Mouse (Mus musculus) forebrain, embryonic 14.5 days (tissue): ENCODE data around the gene Map3k12. TPM values are rescaled to one million over a fixed set of nuclear protein-coding genes. Genes with fewer than 3 reads are reported as not detected.

Experiments used
- ATAC-seq: fragments of 200-750 bp; cut with Nextera tagmentation; 2 replicates; pipeline ENCODE4 v1.8.0; 2017; ENCODE audit warnings: mild to moderate bottlenecking, moderate library complexity
- DNase-seq: peaks from one replicate; pipeline ENCODE4 v3.0.0-alpha.2; 2015; ENCODE audit warnings: low spot score
- H3K27ac ChIP-seq: fragments of 300-500 bp; sonication (generic); 2 replicates; pipeline ENCODE4 v1.5.1; 2014; ENCODE audit warnings: low read depth, mild to moderate bottlenecking, control low read depth, low read length, moderate library complexity
- H3K27me3 ChIP-seq: fragments of 300-500 bp; sonication (generic); replicated peaks from 2 replicates; pipeline ENCODE4 v1.6.1; 2014; ENCODE audit warnings: low read length, control low read depth, mixed read lengths; ENCODE audit not compliant: control insufficient read depth, insufficient read depth
- H3K36me3 ChIP-seq: fragments of 300-500 bp; sonication (generic); 2 replicates; pipeline ENCODE4 v1.6.1; 2014; ENCODE audit warnings: low read length, control low read depth; ENCODE audit not compliant: control insufficient read depth, insufficient read depth
- H3K4me1 ChIP-seq: fragments of 300-500 bp; sonication (generic); 2 replicates; pipeline ENCODE4 v1.6.1; 2014; ENCODE audit warnings: antibody characterized with exemption, low read length, control low read depth; ENCODE audit not compliant: control insufficient read depth, insufficient read depth
- H3K4me2 ChIP-seq: fragments of 300-500 bp; sonication (generic); 2 replicates; pipeline ENCODE4 v1.6.1; 2014; ENCODE audit warnings: mild to moderate bottlenecking, control low read depth, low read length
- H3K4me3 ChIP-seq: fragments of 300-500 bp; sonication (generic); 2 replicates; pipeline ENCODE4 v1.5.1; 2014; ENCODE audit warnings: low read depth, low read length, control low read depth
- H3K9ac ChIP-seq: fragments of 300-500 bp; sonication (generic); 2 replicates; pipeline ENCODE4 v1.6.1; 2014; ENCODE audit warnings: mild to moderate bottlenecking, low read length, control low read depth, moderate library complexity
- H3K9me3 ChIP-seq: fragments of 300-500 bp; sonication (generic); replicated peaks from 2 replicates; pipeline ENCODE4 v1.6.1; 2016; ENCODE audit warnings: low read length, control low read depth, mixed read lengths; ENCODE audit not compliant: control insufficient read depth
- WGBS: fragments of 180-500 bp; shearing (Covaris S2); extraction: QIAGEN DNeasy Blood & Tissue Kit; methylation state at CpG from one replicate; pipeline ENCODE4 v1.1.7; 2014; 5-methylcytosine and 5-hydroxymethylcytosine counted together
- polyA plus RNA-seq: library from polyadenylated mRNA; unstranded; fragments of >200 nt; fragmentation: Nextera tagmentation; extraction: Ambion mirVana; gene quantifications from 2 replicates; pipeline ENCODE4 v1.2.1, GENCODE M21; 2014

Gene Map3k12
- polyA plus RNA-seq, 1 experiment from 2014 or later, result 28.6 TPM

GRCm38 (mm10) chr15:102524892-102525485 lies 8.1 kb upstream of the Map3k12 start, which contains the start of gene Npff:
Gene Npff (minus strand): TSS chr15:102524942.
- DNase-seq (peak; percentile 85), ATAC-seq (peak; percentile 40; the same call in 1 of the 2 replicates)
- 4% methylated on average over 3 of the region's 3 CpGs for WGBS
- Histone ChIP-seq H3K4me1 (no peaks in the 10 kb centered on the region), H3K36me3 (peaks cover 63% of the 10 kb centered on the region), H3K27ac (0 out of 2 replicates have a peak within 1 kb of the TSS, but pooled peaks have one; percentile 14), H3K4me2 (no peak within 1 kb of the TSS), H3K4me3 (no peak within 1 kb of the TSS), H3K27me3 (no peaks in the 10 kb centered on the region), H3K9ac (no peak within 1 kb of the TSS), H3K9me3 (no peaks in the 10 kb centered on the region)

GRCm38 (mm10) chr15:102521480-102521879 lies 4.6 kb upstream of the Map3k12 start:
- H3K27me3 ChIP-seq, result no peaks in the 10 kb centered on the region
- no peaks in the 10 kb centered on the region for H3K9me3 ChIP-seq
- peaks cover 40% of the 10 kb centered on the region for H3K36me3 ChIP-seq
- no peak for ATAC-seq
- H3K4me2 ChIP-seq, result no peak overlapping the region
- no peak overlapping the region for H3K4me3 ChIP-seq
- no peaks in the 10 kb centered on the region for H3K4me1 ChIP-seq
- H3K27ac ChIP-seq, result no peak overlapping the region
- no peak for DNase-seq
- WGBS, result 80% methylated on average over 4 of the region's 4 CpGs
- no peak overlapping the region for H3K9ac ChIP-seq

- Histone ChIP-seq H3K4me3 (no peak overlapping the region), H3K4me1 (peaks cover 7% of the 10 kb centered on the region), H3K9me3 (no peaks in the 10 kb centered on the region), H3K36me3 (peaks cover 36% of the 10 kb centered on the region), H3K27me3 (no peaks in the 10 kb centered on the region), H3K9ac (no peak overlapping the region), H3K4me2 (no peak overlapping the region), H3K27ac (no peak overlapping the region)
- WGBS, result 91% methylated on average over 4 of the region's 4 CpGs
- ATAC-seq (no peak), DNase-seq (no peak)
Observed at GRCm38 (mm10) chr15:102520416-102520815, 3.6 kb upstream of the Map3k12 start.

- peak overlapping the region; percentile 99 for H3K27ac ChIP-seq
- peak overlapping the region; percentile 61 for H3K4me2 ChIP-seq
- peak overlapping the region; percentile 87 for H3K9ac ChIP-seq
- peak overlapping the region; percentile 75 for H3K4me3 ChIP-seq
- DNase-seq, result no peak
- 77% methylated on average over 16 of the region's 17 CpGs for WGBS
- H3K9me3 ChIP-seq, result no peaks in the 10 kb centered on the region
- H3K4me1 ChIP-seq, result peaks cover 16% of the 10 kb centered on the region
- no peaks in the 10 kb centered on the region for H3K27me3 ChIP-seq
- ATAC-seq, result no peak
- peaks cover 31% of the 10 kb centered on the region for H3K36me3 ChIP-seq
Observed at GRCm38 (mm10) chr15:102519211-102520141, 2.6 kb upstream of the Map3k12 start.

- Histone ChIP-seq H3K9ac (peak overlapping the region; percentile 87), H3K9me3 (no peaks in the 10 kb centered on the region), H3K4me1 (peaks cover 16% of the 10 kb centered on the region), H3K4me3 (peak overlapping the region; percentile 75), H3K27me3 (no peaks in the 10 kb centered on the region), H3K36me3 (peaks cover 24% of the 10 kb centered on the region), H3K4me2 (peak overlapping the region; percentile 61), H3K27ac (peak overlapping the region; percentile 99)
- no peak for ATAC-seq
- no peak for DNase-seq
- WGBS, result 21% methylated on average over 9 of the region's 9 CpGs
Observed at GRCm38 (mm10) chr15:102518859-102519201, 2.0 kb upstream of the Map3k12 start.

GRCm38 (mm10) chr15:102517976-102518858 lies 1.4 kb upstream of the Map3k12 start, which contains the start of gene Tarbp2:
Gene Tarbp2 (plus strand): TSS chr15:102518192.
- WGBS, result under 1% methylated on average over 60 of the region's 60 CpGs
- peak within 1 kb of the TSS; percentile 75 for H3K4me3 ChIP-seq
- no peaks in the 10 kb centered on the region for H3K9me3 ChIP-seq
- H3K4me1 ChIP-seq, result peaks cover 16% of the 10 kb centered on the region
- peaks cover 21% of the 10 kb centered on the region for H3K36me3 ChIP-seq
- peak within 1 kb of the TSS; percentile 61 for H3K4me2 ChIP-seq
- peak within 1 kb of the TSS; percentile 99 for H3K27ac ChIP-seq
- ATAC-seq (peak; percentile 91), DNase-seq (peak; percentile 100)
- no peaks in the 10 kb centered on the region for H3K27me3 ChIP-seq
- peak within 1 kb of the TSS; percentile 87 for H3K9ac ChIP-seq

- DNase-seq, result no peak
- peaks cover 16% of the 10 kb centered on the region for H3K4me1 ChIP-seq
- whole genome bisulfite sequencing, result under 1% methylated on average over 10 of the region's 10 CpGs
- peak overlapping the region; percentile 75 for H3K4me3 ChIP-seq
- no peak for ATAC-seq
- peak overlapping the region; percentile 61 for H3K4me2 ChIP-seq
- peak overlapping the region; percentile 87 for H3K27ac ChIP-seq
- H3K27me3 ChIP-seq, result no peaks in the 10 kb centered on the region
- peak overlapping the region; percentile 87; the same call in 1 of the 2 replicates for H3K9ac ChIP-seq
- H3K36me3 ChIP-seq, result peaks cover 17% of the 10 kb centered on the region
- no peaks in the 10 kb centered on the region for H3K9me3 ChIP-seq
Observed at GRCm38 (mm10) chr15:102517631-102517975, 739 bp upstream of the Map3k12 start.

- DNase-seq (peak; percentile 43), ATAC-seq (0 out of 2 replicates have a peak, but pooled peaks have one; percentile 0)
- peak overlapping the region; percentile 87 for H3K9ac ChIP-seq
- peak overlapping the region; percentile 75 for H3K4me3 ChIP-seq
- H3K36me3 ChIP-seq, result peaks cover 4% of the 10 kb centered on the region; the same call in 1 of the 2 replicates
- H3K27ac ChIP-seq, result peak overlapping the region; percentile 87
- H3K4me1 ChIP-seq, result peaks cover 26% of the 10 kb centered on the region
- 0% methylated on average over 12 of the region's 12 CpGs for WGBS
- H3K9me3 ChIP-seq, result no peaks in the 10 kb centered on the region
- H3K27me3 ChIP-seq, result no peaks in the 10 kb centered on the region
- peak overlapping the region; percentile 61 for H3K4me2 ChIP-seq
Observed at GRCm38 (mm10) chr15:102516293-102516692, 571 bp downstream of the Map3k12 start.
